Mouse (Mus musculus) MEL-GATA-1-ER (cell line): Measurements from ENCODE around the gene Defb15.
"Not testable (repeated sequence)": the region's sequence is repeated elsewhere in the genome, so short reads cannot be mapped to it uniquely, and the experiment has no call there.

ENCODE experiments used
- DNase-seq: peaks from one replicate; pipeline ENCODE4 v3.0.0-alpha.2; 2012; ENCODE audit warnings: low read depth; ENCODE audit errors: extremely low read depth

The Defb15 gene

GRCm38 (mm10) chr8:21932610-21933009, at the start of gene Defb15:
Gene Defb15, minus strand, starts transcription at chr8:21932710.
- no peak for DNase-seq

- no peak for DNase-seq
These were observed 49.3 kb upstream of the Defb15 start for GRCm38 (mm10) chr8:21981664-21982337.

- no peak for DNase-seq
These were observed 45.7 kb upstream of the Defb15 start for GRCm38 (mm10) chr8:21978193-21978592.

- no peak for DNase-seq
These were observed 37.0 kb upstream of the Defb15 start, which contains the start of gene Ccdc70 for GRCm38 (mm10) chr8:21969475-21969874. Gene Ccdc70, plus strand, starts transcription at chr8:21969775.

- DNase-seq, result no peak
These were observed 34.1 kb upstream of the Defb15 start for GRCm38 (mm10) chr8:21966646-21967045.

- no peak for DNase-seq
These were observed 25.9 kb upstream of the Defb15 start, which contains the start of gene Fam90a1a for GRCm38 (mm10) chr8:21958414-21958813. Gene Fam90a1a, plus strand, starts transcription at chr8:21958714.

GRCm38 (mm10) chr8:21956336-21956735, 23.8 kb upstream of the Defb15 start:
- DNase-seq, result no peak

- DNase-seq, result peak; percentile 25
These were observed 22.8 kb upstream of the Defb15 start for GRCm38 (mm10) chr8:21955321-21955720.

GRCm38 (mm10) chr8:21947311-21948017, 15.0 kb upstream of the Defb15 start:
- DNase-seq, result no peak

GRCm38 (mm10) chr8:21946462-21946861, 14.0 kb upstream of the Defb15 start, which contains the start of gene Defb13:
Gene Defb13, plus strand, starts transcription at chr8:21946762.
- no peak for DNase-seq

- not testable (repeated sequence) for DNase-seq
These were observed 5.5 kb upstream of the Defb15 start, which contains the start of gene Defb35 for GRCm38 (mm10) chr8:21938052-21938451. Gene Defb35, plus strand, starts transcription at chr8:21938352.

GRCm38 (mm10) chr8:21930754-21931153, 1.8 kb downstream of the Defb15 start:
- not testable (repeated sequence) for DNase-seq

GRCm38 (mm10) chr8:21915625-21916024, 16.9 kb downstream of the Defb15 start:
- DNase-seq, result no peak

GRCm38 (mm10) chr8:21912554-21912953, 20.0 kb downstream of the Defb15 start:
- no peak for DNase-seq

GRCm38 (mm10) chr8:21911931-21912330, 20.6 kb downstream of the Defb15 start:
- no peak for DNase-seq

GRCm38 (mm10) chr8:21906290-21906689, 26.2 kb downstream of the Defb15 start, which contains the start of gene Defb11:
Gene Defb11, minus strand, starts transcription at chr8:21906412.
- DNase-seq, result not testable (repeated sequence)

- DNase-seq, result not testable (repeated sequence)
These were observed 47.2 kb downstream of the Defb15 start, which contains the start of gene Defb9 for GRCm38 (mm10) chr8:21885321-21885720. Gene Defb9, minus strand, starts transcription at chr8:21885421.
